Mouse (Mus musculus): Measurements from ENCODE around the gene Wnt11.

Gene Wnt11

DNA sequence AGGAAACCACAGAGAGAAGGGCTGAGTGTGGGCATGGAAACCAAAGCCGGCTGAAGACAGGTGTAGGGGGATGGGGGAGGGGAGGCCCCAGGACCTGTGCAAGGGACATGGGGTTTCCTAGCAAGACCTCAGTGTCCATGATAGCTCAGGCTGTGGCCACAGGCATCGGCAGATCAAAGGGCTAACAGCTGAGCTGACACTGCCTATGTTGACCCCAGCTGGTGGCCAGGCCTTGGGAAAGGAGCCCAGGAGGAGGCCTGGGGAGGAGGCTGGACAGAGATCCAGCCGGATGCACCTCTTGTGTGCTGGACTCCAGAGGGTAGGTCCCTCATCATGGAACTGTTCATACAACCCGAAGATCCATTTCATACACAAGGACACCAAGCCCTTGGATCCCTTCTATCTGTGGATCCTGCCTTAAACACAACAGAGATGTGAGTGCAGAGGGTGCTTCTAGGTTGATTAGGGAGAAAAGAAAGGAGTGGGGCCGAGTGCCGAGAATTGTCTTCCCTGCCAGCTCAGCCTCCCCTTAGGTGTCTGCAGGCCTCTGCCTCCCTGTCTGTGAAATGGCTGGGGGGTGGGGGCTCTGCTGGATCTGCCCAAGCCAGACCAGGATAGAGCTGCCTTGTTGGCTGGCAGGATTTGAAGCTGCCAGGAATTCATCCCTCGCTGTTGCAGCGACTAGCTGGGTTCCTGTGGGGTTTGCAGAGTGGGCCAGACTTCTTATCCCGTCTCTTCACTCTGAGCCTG is 29.2 kb downstream of the Wnt11 start:
- DNase-seq (ENCODE audit: low read depth, low spot score), result no peak

DNA sequence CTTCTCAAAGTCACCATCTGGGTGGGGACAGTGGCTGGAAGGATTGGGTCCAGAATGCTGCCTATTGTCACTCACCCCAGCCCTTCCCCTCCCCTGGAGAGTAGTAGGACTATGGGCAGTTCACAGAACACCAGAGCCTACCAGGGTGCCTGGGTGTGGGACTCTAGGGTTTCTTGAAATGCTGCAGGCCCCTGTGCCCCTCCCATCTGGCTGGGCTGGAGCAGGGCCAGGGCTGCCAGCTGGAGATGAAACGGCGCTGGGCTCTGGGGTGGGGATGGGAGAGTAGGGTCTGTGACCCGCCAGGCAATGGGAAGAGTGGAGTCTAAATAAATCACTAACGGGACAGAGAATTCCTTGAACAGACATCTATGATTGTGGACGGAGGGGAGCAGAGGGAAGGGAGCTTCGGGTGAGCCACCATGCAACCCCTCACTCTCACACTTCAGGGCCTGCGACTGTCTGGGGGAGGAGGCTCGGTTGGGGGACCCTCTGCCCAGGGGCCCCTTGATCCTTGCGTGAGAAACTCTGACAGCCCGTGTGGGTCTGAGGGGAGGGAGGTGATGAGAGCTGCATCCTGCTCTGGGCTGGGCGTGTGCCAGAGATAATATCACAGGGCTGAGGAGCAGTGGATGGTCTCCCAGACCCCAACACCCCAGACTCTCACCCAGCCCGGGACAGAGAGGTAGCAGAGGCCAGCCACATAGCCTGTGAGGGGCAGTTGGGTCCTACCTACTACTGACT is 32.3 kb downstream of the Wnt11 start:
- no peak for DNase-seq (ENCODE audit: low read depth, low spot score)

- no peak for DNase-seq (ENCODE audit: low read depth, low spot score)
Observed at GRCm38 (mm10) chr7:98867794-98868150, 32.9 kb downstream of the Wnt11 start.

- DNase-seq (ENCODE audit: low read depth, low spot score), result no peak
Observed at GRCm38 (mm10) chr7:98869070-98869469, 34.2 kb downstream of the Wnt11 start.

GRCm38 (mm10) chr7:98870791-98871190 is 35.9 kb downstream of the Wnt11 start:
- no peak for DNase-seq (ENCODE audit: low read depth, low spot score)

DNA sequence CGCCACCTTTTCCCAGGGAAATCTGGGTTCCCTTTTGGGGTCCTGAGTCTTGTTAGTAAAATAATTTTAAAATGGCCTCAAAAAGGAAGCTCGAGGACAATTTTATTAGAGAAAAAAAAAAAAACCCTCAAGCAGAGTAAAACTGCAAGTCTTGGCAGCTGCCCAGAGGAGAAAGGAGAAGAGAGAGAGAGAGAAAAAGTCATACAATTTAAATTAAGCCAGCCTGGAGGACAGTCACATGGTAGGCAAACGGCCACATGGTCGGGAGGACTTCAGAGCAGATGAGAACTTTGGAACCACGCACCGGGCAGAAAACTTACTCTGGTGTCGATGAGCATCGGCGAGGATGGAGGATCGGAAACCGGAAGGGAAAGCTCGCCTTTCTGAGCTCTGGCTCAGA is 37.0 kb downstream of the Wnt11 start:
- no peak for DNase-seq (ENCODE audit: low read depth, low spot score)

DNA sequence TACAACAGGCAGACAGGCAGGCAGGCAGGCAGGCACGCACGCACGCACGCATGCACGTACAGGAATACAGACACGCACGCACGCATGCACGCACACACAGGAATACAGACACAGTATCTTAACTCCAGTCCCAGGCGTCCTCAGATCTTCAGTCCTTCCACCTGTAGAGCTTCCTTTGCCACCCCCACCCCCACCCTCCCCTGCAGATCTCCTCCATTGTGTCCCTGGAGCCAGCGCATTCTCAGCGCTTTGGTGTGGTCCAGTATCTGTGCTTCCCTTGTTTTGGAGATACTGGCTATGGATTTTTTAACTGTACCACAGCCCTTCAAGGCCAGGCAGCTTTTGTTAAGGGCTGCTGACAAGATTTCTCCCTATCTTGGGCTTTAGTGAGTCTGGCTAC is 38.4 kb downstream of the Wnt11 start:
- DNase-seq (ENCODE audit: low read depth, low spot score), result no peak

DNA sequence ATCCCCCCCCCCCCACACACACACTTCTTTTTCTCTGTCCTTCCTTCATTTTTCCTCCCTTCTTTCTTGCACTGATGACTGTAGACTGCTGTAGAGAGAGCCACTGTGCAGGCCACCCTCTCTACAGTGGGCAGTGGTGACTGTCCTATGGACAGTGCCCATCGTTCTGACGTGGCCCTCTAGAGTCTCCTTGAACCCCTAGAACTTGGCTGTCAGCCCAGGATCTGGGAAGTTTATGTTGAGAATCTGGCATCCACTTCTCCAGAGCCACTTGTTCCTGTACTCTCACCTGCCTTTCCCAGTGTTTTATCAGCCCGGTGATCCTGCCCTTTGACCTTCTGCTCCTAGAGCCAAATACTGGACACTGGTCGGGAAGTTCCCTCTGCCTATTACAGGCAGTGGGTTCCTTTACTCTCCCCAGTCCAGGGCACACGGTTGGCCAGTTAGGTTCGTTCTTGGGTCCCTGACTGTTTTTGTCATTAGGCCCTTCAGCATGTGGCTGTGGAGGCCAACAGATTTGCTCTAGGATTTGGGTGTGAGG is 39.6 kb downstream of the Wnt11 start:
- no peak for DNase-seq (ENCODE audit: low read depth, low spot score)

DNA sequence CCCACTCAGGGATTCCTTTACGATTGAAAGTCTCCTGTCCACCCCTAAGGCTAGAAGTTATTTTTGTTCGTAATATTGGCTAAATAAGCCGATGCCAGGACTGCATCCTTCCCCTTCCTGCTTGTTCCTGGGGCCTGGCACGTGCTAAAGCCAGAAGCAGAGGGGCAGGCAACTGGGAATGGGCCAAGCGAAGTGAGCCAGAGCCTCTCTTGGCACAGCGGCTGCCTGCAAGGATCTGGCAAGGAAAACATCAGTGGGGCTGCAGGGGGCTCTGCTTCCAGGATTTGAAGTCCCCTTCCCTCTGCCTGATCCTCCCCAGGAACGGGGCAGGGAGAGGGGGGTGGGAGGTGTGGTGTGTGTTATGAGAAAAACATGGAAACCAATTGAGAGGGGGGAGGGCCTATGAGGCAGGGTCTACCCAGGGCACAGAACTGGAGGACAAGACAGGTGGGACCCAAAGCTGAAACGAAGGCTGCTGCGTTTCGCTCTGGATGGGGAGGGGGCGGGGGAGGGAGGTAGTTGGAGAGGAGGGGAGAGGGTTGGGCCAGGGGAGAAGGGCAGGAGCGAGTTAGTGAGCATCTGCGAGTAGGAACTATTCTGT is 40.6 kb downstream of the Wnt11 start:
- peak; percentile 43 for DNase-seq (ENCODE audit: low read depth, low spot score)

DNA sequence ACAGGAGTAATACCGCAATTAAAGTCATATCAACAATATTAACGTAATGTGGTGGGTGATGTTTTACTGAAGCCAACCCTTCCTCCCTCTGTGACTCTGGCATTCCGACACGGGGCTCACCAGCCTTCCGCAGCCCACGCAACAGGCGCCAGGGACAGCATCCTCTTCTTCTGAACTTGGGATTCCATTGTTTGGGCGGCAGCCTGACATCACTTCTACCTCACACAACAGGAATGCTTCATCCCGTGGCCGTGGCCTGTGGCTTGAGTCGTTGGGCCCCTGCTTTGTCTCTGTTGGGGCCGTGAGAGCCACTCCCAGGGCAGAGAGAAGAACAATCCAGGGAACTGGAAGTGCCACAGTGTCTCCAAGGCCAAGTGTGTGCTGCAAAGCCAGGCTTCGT is 41.2 kb downstream of the Wnt11 start:
- no peak for DNase-seq (ENCODE audit: low read depth, low spot score)

- DNase-seq (ENCODE audit: low read depth, low spot score), result no peak
Observed at GRCm38 (mm10) chr7:98879176-98879575, 44.3 kb downstream of the Wnt11 start.

DNA sequence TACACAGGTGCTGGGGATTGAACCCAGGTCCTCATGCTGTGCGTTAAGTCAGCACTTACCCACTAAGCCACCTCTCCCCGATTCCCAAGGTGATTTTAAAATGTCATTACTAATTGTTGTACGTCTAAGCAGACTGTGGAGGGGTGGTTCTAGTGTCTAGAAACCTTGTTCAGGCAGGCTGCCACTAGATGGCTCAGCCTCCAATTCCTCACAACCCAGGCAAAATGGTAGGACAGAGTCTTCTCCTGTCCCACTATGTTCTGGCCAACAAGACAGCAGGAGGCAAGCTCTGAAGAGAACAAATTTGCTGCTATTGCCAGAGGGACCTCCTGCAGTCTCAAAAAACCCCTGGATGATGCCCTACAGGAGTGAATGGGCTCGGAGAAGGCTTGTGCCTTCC is 47.0 kb downstream of the Wnt11 start:
- no peak for DNase-seq (ENCODE audit: low read depth, low spot score)

DNA sequence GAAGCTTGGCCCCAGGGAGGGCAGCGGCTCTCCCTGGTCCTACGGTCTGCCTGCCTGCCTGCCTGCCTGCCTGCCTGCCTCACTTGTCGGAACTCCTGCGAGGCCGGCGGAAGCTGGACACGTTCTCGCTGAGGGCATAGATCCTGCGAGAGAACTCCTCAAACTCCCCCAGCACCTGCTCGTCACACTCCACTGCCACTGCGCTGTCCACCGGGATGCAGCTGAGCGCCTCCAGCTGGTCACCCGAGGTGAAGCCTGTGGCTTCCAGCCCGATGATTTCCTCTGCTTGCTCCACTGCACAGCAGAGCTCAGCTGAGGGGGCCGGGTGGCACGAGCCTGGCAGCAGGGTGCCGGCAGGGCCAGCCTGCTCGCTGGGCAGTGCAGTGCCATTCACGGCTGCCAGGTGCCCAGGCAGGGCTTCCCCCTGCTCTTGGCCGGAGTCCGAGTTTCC is 52.9 kb downstream of the Wnt11 start:
- peak; percentile 29 for DNase-seq (ENCODE audit: low read depth, low spot score)

DNA sequence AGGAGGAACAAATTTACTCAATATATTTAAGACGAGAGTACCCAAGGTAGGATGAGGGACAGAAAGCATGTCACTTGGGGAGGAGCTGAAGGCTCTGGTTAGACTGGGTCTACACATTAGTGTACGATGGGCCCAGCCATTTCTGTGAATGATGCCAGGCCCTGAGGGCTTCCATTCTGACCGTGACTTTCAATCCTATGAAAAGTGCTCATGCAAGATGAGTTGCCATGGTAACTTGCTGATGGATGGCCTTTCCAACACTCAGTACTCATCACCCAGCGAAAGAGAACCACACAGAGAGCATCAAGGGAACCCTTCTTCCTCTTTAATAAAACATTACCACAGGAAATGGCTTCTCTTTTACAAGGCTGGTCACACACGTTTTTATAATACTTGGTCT is 53.9 kb downstream of the Wnt11 start:
- no peak for DNase-seq (ENCODE audit: low read depth, low spot score)

DNA sequence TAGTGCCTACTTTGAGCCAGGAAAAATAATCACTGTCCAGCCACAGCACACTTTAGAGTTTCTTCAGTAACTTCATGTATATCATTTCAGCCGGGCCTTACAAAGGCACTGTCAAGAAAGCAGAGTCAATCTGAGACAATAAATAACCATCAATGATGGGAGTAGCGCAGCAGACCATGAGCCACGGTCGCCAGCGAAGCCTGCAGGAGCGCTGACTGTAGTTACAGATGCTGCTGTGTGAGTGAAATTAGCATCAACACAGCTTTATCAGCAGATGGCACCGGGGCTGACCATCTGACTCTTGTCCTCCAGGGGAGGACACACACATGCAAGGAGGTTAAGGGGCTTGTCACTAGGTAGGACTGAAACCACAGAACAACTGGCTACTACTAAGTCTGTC is 54.3 kb downstream of the Wnt11 start:
- DNase-seq (ENCODE audit: low read depth, low spot score), result no peak

DNA sequence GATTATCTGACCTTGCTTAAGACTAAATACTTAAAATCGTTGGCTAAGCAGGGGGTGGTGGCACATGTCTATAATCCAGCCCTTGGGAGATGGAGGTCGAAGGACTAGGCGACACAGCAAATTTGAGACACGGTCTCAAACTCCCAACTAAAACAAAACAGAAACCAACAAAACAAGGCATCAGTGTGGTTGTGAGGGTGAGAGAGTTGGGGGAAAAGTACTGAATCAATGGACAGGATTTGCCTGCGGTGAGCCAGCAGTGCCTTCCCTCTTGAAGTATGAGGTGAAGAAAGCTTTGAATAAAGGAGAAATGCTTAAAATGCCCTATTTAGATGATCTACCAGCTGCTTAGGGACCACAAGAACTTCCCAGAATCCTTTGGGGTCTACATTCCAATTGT is 58.2 kb downstream of the Wnt11 start:
- DNase-seq (ENCODE audit: low read depth, low spot score), result no peak

DNA sequence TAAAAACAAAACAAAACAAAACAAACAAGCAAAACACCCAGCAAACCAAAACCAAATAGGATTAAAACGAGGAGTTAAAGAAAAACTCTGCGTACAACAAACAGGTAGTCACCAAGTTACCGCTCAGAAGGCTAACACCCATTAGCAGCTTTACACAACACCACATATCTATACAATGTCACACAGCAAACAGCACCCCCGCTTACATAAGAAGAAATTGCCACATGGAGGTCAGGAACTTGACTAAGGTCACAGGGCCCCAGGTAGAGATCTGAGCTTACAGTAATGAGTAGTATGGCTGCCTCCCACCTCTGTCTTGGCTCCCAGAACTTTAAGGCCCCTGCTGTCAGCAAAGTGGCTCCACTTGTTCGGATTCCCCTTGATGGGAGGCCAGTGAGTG is 59.4 kb downstream of the Wnt11 start:
- no peak for DNase-seq (ENCODE audit: low read depth, low spot score)

- DNase-seq (ENCODE audit: low read depth, low spot score), result no peak
Observed at GRCm38 (mm10) chr7:98894768-98895167, 59.9 kb downstream of the Wnt11 start.

DNA sequence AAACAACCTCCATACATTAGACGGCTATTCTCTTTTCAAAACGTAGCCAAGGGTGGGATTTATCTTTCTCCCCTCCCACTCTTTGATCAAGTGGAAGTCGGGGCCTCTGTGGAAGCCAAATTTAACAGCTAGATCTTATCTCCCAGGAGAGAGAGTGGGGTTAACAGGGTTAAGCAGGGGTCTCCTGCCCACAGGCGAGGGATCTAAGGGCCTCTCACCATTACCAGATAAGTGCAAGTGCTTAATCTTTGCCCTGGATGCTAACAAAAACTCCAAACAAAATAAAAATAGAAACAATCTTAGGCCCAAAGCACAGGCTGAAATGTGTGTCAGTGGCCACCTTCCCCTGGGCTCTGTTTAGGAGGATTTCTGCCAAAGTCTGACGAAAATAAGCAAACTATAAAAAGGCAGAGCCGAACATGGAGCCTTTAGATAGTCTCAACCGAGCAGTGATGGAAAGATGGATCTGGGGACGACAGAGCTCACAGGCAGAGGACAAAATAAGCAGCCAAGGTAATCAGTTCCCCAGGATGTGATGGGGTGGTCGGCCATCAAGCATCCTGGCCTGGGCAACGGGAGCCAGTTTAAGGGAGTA is 60.7 kb downstream of the Wnt11 start:
- DNase-seq (ENCODE audit: low read depth, low spot score), result no peak

DNA sequence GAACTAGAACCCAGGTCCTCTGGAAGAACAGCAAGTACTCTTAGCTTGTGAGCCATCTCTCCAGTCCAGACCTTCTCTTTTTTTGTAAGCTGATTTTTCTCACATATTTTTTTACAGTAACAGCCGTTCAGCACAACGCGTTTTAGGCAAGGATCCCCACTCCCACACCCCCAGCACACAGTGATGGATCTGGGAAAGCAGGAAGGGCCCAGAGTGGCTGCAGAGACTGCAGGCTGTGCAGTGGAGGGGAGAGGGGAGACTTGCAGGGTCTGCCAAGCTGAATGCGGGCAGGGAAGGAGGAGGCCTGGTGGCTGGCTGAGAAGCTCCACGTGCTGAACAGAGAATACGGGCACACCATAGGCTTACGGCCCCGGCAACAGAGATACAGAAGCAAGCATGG is 62.4 kb downstream of the Wnt11 start:
- DNase-seq (ENCODE audit: low read depth, low spot score), result no peak

- DNase-seq (ENCODE audit: low read depth, low spot score), result no peak
Observed at GRCm38 (mm10) chr7:98899815-98900214, 64.9 kb downstream of the Wnt11 start.

GRCm38 (mm10) chr7:98901120-98901519 is 66.2 kb downstream of the Wnt11 start:
- no peak for DNase-seq (ENCODE audit: low read depth, low spot score)
